Mouse (Mus musculus) midbrain, embryonic 11.5 days (tissue): ENCODE measurements around the gene Gria3. TPM values are rescaled to one million over a fixed set of nuclear protein-coding genes. Genes with fewer than 3 reads are reported as not detected.

ENCODE experiments used
- ATAC-seq: fragments of 200-750 bp; cut with Nextera tagmentation; 2 replicates; pipeline ENCODE4 v1.8.0; 2017; ENCODE audit warnings: moderate TSS enrichment, moderate library complexity; ENCODE audit not compliant: low FRiP score
- DNase-seq: peaks from one replicate; pipeline ENCODE4 v3.0.0; 2015; ENCODE audit warnings: low spot score; ENCODE audit errors: missing footprints
- H3K27ac ChIP-seq: fragments of 300-500 bp; sonication (generic); 2 replicates; pipeline ENCODE4 v1.5.1; 2014; ENCODE audit warnings: low read depth, low read length
- H3K27me3 ChIP-seq: fragments of 300-500 bp; sonication (generic); 2 replicates; pipeline ENCODE4 v1.6.1; 2014; ENCODE audit warnings: mild to moderate bottlenecking, low read length, moderate library complexity, mixed read lengths; ENCODE audit not compliant: control insufficient read depth, insufficient read depth
- H3K36me3 ChIP-seq: fragments of 300-500 bp; sonication (generic); 2 replicates; pipeline ENCODE4 v1.6.1; 2014; ENCODE audit warnings: mild to moderate bottlenecking, low read length, moderate library complexity, mixed read lengths; ENCODE audit not compliant: control insufficient read depth, insufficient read depth
- H3K4me1 ChIP-seq: fragments of 300-500 bp; sonication (generic); 2 replicates; pipeline ENCODE4 v1.6.1; 2014; ENCODE audit warnings: low read length; ENCODE audit not compliant: control insufficient read depth, insufficient read depth
- H3K4me2 ChIP-seq: fragments of 300-500 bp; sonication (generic); 2 replicates; pipeline ENCODE4 v1.6.1; 2014; ENCODE audit warnings: mild to moderate bottlenecking, moderate library complexity
- H3K4me3 ChIP-seq: fragments of 300-500 bp; sonication (generic); 2 replicates; pipeline ENCODE4 v1.5.1; 2014; ENCODE audit warnings: low read depth, low read length
- H3K9ac ChIP-seq: fragments of 300-500 bp; sonication (generic); 2 replicates; pipeline ENCODE4 v1.6.1; 2014; ENCODE audit warnings: low read length
- H3K9me3 ChIP-seq: fragments of 300-500 bp; sonication (generic); 2 replicates; pipeline ENCODE4 v1.6.1; 2016; ENCODE audit warnings: low read length; ENCODE audit not compliant: control insufficient read depth
- WGBS: fragments of 180-500 bp; shearing (Covaris S2); extraction: QIAGEN DNeasy Blood & Tissue Kit; methylation state at CpG from one replicate; pipeline ENCODE4 v1.1.7; 2014; 5-methylcytosine and 5-hydroxymethylcytosine counted together
- polyA plus RNA-seq: library from polyadenylated mRNA; unstranded; fragments of >200 nt; fragmentation: Nextera tagmentation; extraction: Ambion mirVana; gene quantifications from 2 replicates; pipeline ENCODE4 v1.2.1, GENCODE M21; 2014

The Gria3 gene
- polyA plus RNA-seq = 2.8 and 3.0 TPM in 2 replicates

DNA sequence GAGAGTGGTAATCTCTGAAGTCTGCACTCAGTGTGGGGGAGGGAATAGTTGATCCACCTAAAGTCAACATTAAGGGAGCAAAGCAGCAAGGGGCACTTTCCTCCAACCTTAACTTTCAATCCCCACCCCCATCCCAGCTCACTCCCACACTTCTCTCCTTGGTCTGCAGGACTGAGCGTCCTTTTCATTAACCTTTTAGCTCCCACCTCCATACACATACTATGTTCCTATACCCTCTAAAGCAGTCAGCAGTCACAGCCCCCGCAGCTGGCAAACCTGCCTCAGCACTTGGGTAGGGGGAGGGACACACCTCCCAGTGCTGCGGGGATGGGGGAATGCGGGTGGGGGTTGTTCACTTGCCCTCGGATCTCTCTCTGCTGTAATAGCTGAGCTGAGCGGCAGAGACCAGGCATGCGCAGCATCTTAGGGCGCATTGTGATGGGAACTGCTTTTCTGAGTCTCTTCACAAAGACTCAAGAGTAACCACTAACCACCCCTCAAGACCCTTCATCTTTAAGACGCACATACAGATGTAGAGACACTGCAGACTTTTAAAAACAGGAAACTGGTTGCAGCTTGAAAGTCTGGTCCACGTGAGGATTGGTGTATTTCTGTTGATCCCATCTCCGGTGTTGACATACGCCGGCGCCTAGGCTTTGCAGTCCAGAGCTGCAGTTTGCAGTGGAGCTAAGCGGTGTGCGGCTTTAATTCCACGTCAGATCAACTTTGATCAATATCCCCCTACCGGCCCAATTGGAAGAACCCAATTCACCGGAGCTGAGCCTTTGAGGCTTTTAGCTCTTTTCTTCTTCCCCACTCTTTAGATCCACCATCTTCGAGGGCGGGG lies at the start of gene Gria3:
Gene Gria3, plus strand, starts transcription at position 797 of the 847 bp plus-strand sequence.
- ATAC-seq (peak; percentile 79), DNase-seq (peak; percentile 88)
- Histone ChIP-seq H3K9ac (peak within 1 kb of the TSS; percentile 48), H3K9me3 (no peaks in the 10 kb centered on the region), H3K27ac (no peak within 1 kb of the TSS), H3K27me3 (no peaks in the 10 kb centered on the region), H3K4me3 (peak within 1 kb of the TSS; percentile 41), H3K4me1 (no peaks in the 10 kb centered on the region; the same call in 1 of the 2 replicates), H3K4me2 (peak within 1 kb of the TSS; percentile 63), H3K36me3 (no peaks in the 10 kb centered on the region)
- 21% methylated on average over 21 of the region's 21 CpGs for WGBS

DNA sequence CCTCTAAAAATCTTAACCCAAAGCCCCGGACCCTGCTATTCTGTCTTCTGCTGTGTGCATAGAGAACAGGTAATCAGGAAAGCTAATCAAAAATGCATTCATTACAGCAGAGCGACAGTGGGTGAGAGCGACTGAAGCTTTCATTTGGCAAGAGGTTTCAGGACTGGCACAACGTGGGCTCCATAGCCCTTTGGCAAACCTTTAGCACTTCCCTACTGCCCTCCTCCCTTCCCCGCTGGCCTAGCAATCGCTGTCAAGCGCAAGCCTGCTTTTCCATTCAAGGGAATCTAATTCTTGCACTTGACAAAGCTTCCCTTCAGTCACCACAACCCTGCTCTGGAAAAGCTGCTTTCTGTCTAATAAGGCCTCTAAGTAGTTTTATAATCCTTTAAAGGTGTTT lies 13.6 kb upstream of the Gria3 start:
- Histone ChIP-seq H3K27me3 (no peaks in the 10 kb centered on the region), H3K27ac (no peak overlapping the region), H3K4me2 (no peak overlapping the region), H3K4me1 (no peaks in the 10 kb centered on the region), H3K9me3 (no peaks in the 10 kb centered on the region), H3K9ac (no peak overlapping the region), H3K36me3 (no peaks in the 10 kb centered on the region), H3K4me3 (no peak overlapping the region)
- WGBS = 55% methylated on average over 7 of the region's 7 CpGs
- no peak for ATAC-seq
- DNase-seq = no peak

DNA sequence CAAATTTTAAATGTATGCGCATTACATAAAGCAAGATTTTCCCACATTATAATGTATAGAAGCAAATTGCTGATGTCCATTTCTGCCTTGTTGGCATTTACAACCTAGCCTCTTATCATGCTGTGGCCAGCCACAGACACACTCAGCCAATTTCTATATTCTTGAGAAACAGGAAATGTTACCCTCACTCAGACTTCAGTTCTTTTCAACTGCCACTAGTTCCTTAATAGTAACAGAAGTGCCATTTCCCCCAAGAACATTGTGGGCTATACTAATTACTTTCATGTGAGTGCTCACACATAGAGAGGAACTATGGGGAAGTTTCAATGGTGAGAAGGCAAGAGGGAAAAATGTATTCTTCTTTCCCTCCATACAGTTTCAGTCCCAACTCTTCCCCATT lies 11.6 kb upstream of the Gria3 start:
- no peak for ATAC-seq

DNA sequence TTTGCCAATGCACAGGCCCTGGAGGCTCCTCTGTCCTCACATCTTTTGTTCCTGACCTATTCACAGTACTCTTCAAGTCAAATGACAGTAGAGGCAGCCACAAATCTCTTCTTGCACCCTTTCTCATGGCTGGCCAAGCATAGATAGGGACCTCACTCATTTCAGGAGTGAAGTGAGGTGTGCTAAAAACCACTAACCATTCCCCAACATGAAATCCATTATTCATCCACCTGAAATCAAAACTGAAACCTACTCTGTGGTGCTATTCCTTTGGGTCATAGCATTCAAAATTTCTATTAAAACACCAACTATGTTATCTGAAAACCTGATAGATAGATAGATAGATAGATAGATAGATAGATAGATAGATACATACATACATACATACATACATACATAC lies 2.2 kb upstream of the Gria3 start:
- ATAC-seq = no peak
- H3K9me3 ChIP-seq = no peaks in the 10 kb centered on the region
- H3K27ac ChIP-seq = no peak overlapping the region
- no peaks in the 10 kb centered on the region for H3K27me3 ChIP-seq
- H3K4me3 ChIP-seq = no peak overlapping the region
- H3K4me2 ChIP-seq = no peak overlapping the region
- no peak for DNase-seq
- H3K9ac ChIP-seq = no peak overlapping the region
- no peaks in the 10 kb centered on the region for H3K36me3 ChIP-seq
- no peaks in the 10 kb centered on the region; the same call in 1 of the 2 replicates for H3K4me1 ChIP-seq

More for the DNA sequence above, 11.6 kb upstream of the Gria3 start:
- no peak overlapping the region for H3K4me2 ChIP-seq
- H3K4me1 ChIP-seq = no peaks in the 10 kb centered on the region
- H3K27ac ChIP-seq = no peak overlapping the region
- no peaks in the 10 kb centered on the region for H3K27me3 ChIP-seq
- H3K9ac ChIP-seq = no peak overlapping the region
- DNase-seq = no peak
- H3K4me3 ChIP-seq = no peak overlapping the region
- H3K36me3 ChIP-seq = no peaks in the 10 kb centered on the region
- 97% methylated on average over 1 of the region's 1 CpGs for WGBS
- no peaks in the 10 kb centered on the region for H3K9me3 ChIP-seq

DNA sequence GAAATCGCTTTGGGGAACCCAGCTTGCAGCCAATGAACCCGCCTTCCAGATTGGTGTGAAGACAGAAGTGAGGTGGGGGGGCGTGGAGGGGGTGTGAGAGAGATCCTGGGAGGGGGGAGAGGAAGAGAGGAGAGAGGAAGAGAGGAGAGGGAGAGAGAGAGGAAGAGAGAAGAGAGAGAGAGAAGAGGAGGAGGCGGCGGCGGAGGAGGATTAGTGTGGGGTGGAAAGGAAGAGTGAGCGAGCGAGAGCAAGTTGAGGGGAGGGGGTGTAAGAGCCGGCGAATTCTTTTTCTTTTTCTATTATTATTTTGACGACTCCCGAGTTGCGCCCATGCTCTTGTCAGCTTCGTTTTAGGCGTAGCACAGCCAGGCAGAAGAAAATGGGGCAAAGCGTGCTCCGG lies 532 bp downstream of the Gria3 start:
- Histone ChIP-seq H3K4me3 (peak overlapping the region; percentile 41), H3K9me3 (no peaks in the 10 kb centered on the region), H3K36me3 (no peaks in the 10 kb centered on the region), H3K4me2 (peak overlapping the region; percentile 63), H3K9ac (peak overlapping the region; percentile 48), H3K4me1 (no peaks in the 10 kb centered on the region; the same call in 1 of the 2 replicates), H3K27me3 (no peaks in the 10 kb centered on the region), H3K27ac (no peak overlapping the region)
- DNase-seq (no peak), ATAC-seq (peak; percentile 43)
- 14% methylated on average over 14 of the region's 17 CpGs for WGBS

DNA sequence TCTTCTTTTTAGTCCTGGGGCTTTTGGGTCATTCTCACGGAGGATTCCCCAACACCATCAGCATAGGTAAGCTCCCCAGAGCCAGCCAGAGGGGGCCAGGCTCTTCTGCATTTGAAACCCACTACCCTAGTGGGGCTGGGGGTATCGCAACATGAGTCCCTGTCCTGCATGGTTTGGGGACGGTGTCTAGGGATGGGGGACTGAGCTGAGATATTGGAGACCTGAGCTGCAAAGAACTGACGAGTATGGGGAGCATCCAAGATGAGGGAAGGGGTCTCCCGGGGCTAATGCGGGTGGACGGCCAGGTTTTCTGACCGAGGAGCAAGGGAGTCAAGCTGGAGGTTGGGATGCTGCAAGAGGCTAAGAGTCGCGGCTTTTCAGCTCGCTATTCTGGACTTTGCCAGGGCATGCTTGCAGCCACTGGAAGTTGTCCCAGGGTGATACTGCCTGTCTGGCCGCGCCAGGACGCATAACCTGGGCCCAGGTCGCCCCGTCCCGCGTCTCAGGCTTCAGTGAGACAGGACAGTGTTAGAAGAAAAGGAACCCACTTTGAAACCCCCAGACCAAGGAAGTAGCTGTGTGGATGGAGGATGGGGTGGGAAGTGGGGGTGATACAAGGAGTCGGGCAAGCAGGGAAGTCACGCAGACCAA lies 1.1 kb downstream of the Gria3 start:
- peak; percentile 92 for DNase-seq
- Histone ChIP-seq H3K27ac (no peak overlapping the region), H3K4me1 (no peaks in the 10 kb centered on the region; the same call in 1 of the 2 replicates)

DNA sequence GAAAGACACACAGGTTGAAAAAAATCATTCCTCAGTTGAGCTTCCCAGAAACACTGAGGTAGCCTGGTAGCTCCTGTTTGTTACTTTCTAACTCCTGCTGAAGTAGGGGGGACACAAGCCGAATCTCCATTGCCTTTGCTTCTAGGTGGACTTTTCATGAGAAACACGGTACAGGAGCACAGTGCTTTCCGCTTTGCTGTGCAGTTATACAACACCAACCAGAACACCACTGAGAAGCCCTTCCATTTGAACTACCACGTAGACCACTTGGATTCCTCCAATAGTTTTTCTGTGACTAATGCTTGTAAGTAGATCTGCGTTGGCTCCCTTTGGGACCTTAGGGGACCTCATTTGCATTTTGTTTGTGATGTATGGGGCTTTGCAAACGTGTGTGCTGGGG lies 2.0 kb downstream of the Gria3 start:
- no peak overlapping the region for H3K9ac ChIP-seq
- no peaks in the 10 kb centered on the region for H3K9me3 ChIP-seq
- no peaks in the 10 kb centered on the region for H3K27me3 ChIP-seq
- peak overlapping the region; percentile 41; the same call in 1 of the 2 replicates for H3K4me3 ChIP-seq
- no peaks in the 10 kb centered on the region for H3K36me3 ChIP-seq
- H3K4me1 ChIP-seq = no peaks in the 10 kb centered on the region; the same call in 1 of the 2 replicates
- H3K27ac ChIP-seq = no peak overlapping the region
- ATAC-seq = 0 out of 2 replicates have a peak, but pooled peaks have one; percentile 25
- no peak for DNase-seq
- 16% methylated on average over 6 of the region's 6 CpGs for WGBS
- H3K4me2 ChIP-seq = peak overlapping the region; percentile 63

More for the DNA sequence above, 1.1 kb downstream of the Gria3 start:
- WGBS = 18% methylated on average over 20 of the region's 20 CpGs
- H3K4me3 ChIP-seq = peak overlapping the region; percentile 41
- H3K27me3 ChIP-seq = no peaks in the 10 kb centered on the region
- peak; percentile 52 for ATAC-seq
- peak overlapping the region; percentile 63 for H3K4me2 ChIP-seq
- H3K36me3 ChIP-seq = no peaks in the 10 kb centered on the region
- H3K9ac ChIP-seq = peak overlapping the region; percentile 48
- no peaks in the 10 kb centered on the region for H3K9me3 ChIP-seq

DNA sequence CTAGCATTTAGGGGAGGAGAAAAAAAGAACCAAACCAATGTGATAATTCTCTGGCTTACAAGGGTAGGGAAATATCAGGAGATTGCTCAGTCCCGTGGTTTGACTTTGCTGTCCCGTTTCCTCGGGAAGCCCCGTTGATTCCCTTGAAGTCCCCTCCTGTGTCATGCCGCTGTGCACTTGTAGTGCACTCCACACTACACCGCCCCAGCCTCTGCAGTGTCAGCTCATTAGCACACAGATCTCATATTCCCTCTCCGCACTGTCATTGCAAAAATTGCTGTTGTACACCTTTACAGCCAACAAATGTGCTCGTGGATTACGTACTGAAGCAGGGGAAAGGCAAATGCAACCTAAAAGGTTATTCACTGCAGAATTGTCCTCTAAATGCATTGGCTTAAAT lies 5.6 kb downstream of the Gria3 start:
- no peak overlapping the region for H3K27ac ChIP-seq
- H3K27me3 ChIP-seq = no peaks in the 10 kb centered on the region
- H3K36me3 ChIP-seq = no peaks in the 10 kb centered on the region
- H3K4me2 ChIP-seq = no peak overlapping the region
- H3K9me3 ChIP-seq = no peaks in the 10 kb centered on the region
- WGBS = 43% methylated on average over 9 of the region's 9 CpGs
- H3K4me1 ChIP-seq = no peaks in the 10 kb centered on the region; the same call in 1 of the 2 replicates
- no peak overlapping the region for H3K4me3 ChIP-seq
- no peak for ATAC-seq
- no peak for DNase-seq
- H3K9ac ChIP-seq = no peak overlapping the region

DNA sequence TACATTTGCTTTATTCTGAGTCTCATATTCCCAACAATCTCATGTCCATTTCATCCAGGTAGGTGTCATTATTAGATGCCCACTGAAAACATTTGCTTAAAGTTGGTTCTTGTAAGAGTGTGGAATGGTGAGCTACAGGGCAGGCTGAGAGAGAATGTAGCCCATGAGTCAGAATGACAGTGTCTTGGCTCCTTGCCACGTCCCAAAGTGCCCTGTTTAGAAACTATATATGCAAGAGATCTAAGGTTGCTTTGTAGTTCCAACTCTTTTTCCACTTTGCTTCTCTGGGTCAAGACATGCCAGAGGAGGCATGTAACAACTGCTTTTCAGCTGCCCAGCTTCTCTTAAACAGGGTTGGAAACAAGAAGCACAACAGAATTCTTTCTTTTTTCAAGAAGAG lies 9.1 kb downstream of the Gria3 start:
- Histone ChIP-seq H3K27ac (no peak overlapping the region), H3K9me3 (no peaks in the 10 kb centered on the region), H3K27me3 (no peaks in the 10 kb centered on the region), H3K4me1 (no peaks in the 10 kb centered on the region), H3K36me3 (no peaks in the 10 kb centered on the region), H3K4me3 (no peak overlapping the region), H3K4me2 (no peak overlapping the region), H3K9ac (no peak overlapping the region)
- 65% methylated on average over 1 of the region's 1 CpGs for WGBS
- DNase-seq (no peak), ATAC-seq (no peak)
